Mouse (Mus musculus) heart, embryonic 11.5 days (tissue): ENCODE data around the gene Oxsr1. TPM values are rescaled to one million over a fixed set of nuclear protein-coding genes. Genes with fewer than 3 reads are reported as not detected.

Source experiments
- ATAC-seq: fragments of 200-750 bp; cut with Nextera tagmentation; replicated peaks from 2 replicates; pipeline ENCODE4 v1.8.0; 2017; ENCODE audit warnings: moderate library complexity; ENCODE audit not compliant: insufficient number of reproducible peaks, low FRiP score, low TSS enrichment
- H3K27ac ChIP-seq: fragments of 300-500 bp; sonication (generic); 2 replicates; pipeline ENCODE4 v1.5.1; 2014; ENCODE audit warnings: mild to moderate bottlenecking, low read depth, low read length
- H3K27me3 ChIP-seq: fragments of 300-500 bp; sonication (generic); 2 replicates; pipeline ENCODE4 v1.6.1; 2014; ENCODE audit warnings: mild to moderate bottlenecking, low read length, mixed read lengths; ENCODE audit not compliant: control insufficient read depth, insufficient read depth
- H3K36me3 ChIP-seq: fragments of 300-500 bp; sonication (generic); 2 replicates; pipeline ENCODE4 v1.6.1; 2014; ENCODE audit warnings: mild to moderate bottlenecking, low read length, moderate library complexity, mixed read lengths; ENCODE audit not compliant: control insufficient read depth, insufficient read depth
- H3K4me1 ChIP-seq: fragments of 300-500 bp; sonication (generic); 2 replicates; pipeline ENCODE4 v1.6.1; 2014; ENCODE audit warnings: low read length; ENCODE audit not compliant: control insufficient read depth, insufficient read depth
- H3K4me2 ChIP-seq: fragments of 300-500 bp; sonication (generic); 2 replicates; pipeline ENCODE4 v1.6.1; 2014; ENCODE audit warnings: mild to moderate bottlenecking, moderate library complexity
- H3K4me3 ChIP-seq: fragments of 300-500 bp; sonication (generic); 2 replicates; pipeline ENCODE4 v1.5.1; 2014; ENCODE audit warnings: low read depth, low read length
- H3K9ac ChIP-seq: fragments of 300-500 bp; sonication (generic); 2 replicates; pipeline ENCODE4 v1.6.1; 2014; ENCODE audit warnings: mild to moderate bottlenecking, low read depth, low read length, moderate library complexity
- H3K9me3 ChIP-seq: fragments of 300-500 bp; sonication (generic); replicated peaks from 2 replicates; pipeline ENCODE4 v1.6.1; 2016; ENCODE audit warnings: low read length; ENCODE audit not compliant: control insufficient read depth
- WGBS: fragments of 180-500 bp; shearing (Covaris S2); extraction: QIAGEN DNeasy Blood & Tissue Kit; methylation state at CpG from one replicate; pipeline ENCODE4 v1.1.7; 2014; ENCODE audit not compliant: insufficient replicate concordance; 5-methylcytosine and 5-hydroxymethylcytosine counted together
- polyA plus RNA-seq: library from polyadenylated mRNA; unstranded; fragments of >200 nt; fragmentation: Nextera tagmentation; extraction: Ambion mirVana; gene quantifications from 2 replicates; pipeline ENCODE4 v1.2.1, GENCODE M21; 2014

Gene Oxsr1
- polyA plus RNA-seq, 1 experiment from 2014 or later, result 9.9 TPM

DNA sequence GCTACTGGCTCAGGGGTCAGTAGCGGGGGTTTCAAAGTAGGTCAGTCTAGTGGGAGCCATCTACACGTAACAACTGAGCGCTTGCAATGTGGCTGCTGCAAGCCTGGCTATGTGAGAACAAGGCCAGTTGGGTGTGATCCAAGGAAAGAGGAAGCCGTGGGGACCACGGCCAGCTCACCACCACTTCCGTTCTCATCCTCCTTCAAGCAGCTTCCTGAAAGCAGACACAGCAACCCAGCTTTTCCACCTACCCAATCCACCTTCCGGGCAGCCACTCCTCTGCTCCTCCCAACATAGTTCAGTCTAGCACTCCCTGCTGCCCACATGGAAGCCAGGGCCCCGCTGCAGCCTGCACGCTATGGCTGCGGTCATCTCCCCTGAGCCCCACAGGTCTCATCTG lies 12.1 kb upstream of the Oxsr1 start:
- Histone ChIP-seq H3K4me3 (no peak overlapping the region), H3K9ac (no peak overlapping the region), H3K27ac (0 out of 2 replicates have a peak overlapping the region, but pooled peaks have one; percentile 25), H3K4me2 (no peak overlapping the region), H3K27me3 (no peaks in the 10 kb centered on the region), H3K9me3 (no peaks in the 10 kb centered on the region), H3K4me1 (0 out of 2 replicates have a peak, but pooled peaks cover 5% of the 10 kb centered on the region), H3K36me3 (no peaks in the 10 kb centered on the region)
- no peak for ATAC-seq
- WGBS, result 53% methylated on average over 10 of the region's 10 CpGs

DNA sequence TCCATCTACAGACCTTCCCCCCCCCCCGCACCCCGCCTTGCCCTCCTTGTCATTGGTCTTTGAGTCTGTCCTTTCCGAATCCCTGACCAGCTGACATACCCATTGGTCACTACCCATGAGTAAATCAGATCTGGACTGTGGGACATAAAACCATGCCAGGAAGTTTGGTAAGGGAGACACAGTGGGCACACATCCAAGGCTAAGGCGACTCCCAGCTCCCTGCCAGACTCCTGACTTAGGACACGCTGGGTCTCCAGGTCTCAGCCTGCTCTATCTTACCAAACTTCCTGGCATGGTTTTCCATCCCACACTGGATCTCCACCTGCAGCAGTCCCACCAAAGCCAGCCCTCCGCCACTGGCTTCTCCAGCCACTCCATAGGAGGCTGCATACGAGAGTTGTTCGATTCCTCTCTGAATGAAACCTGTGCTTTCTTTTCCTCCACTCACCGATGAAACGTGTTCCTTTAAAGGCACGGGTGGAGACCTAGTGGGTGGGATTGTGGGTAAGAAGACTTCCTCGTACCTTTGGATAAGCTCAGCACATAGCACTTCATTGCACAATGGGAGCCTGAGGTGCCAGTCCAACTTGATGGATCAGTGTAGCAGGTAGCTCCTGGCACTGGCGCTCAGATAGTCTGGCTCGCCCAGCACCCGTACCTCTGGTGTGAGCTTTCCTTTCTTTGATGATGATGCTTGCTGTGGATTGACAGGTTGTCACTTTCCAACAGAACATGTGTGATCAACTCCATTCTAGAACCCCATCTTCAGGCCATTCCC lies 8.1 kb upstream of the Oxsr1 start:
- H3K4me2 ChIP-seq, result no peak overlapping the region
- no peak for ATAC-seq
- no peaks in the 10 kb centered on the region for H3K27me3 ChIP-seq
- H3K36me3 ChIP-seq, result no peaks in the 10 kb centered on the region
- H3K4me3 ChIP-seq, result no peak overlapping the region
- no peak overlapping the region for H3K27ac ChIP-seq
- 0 out of 2 replicates have a peak, but pooled peaks cover 2% of the 10 kb centered on the region for H3K4me1 ChIP-seq
- WGBS, result 80% methylated on average over 15 of the region's 15 CpGs
- no peaks in the 10 kb centered on the region for H3K9me3 ChIP-seq
- no peak overlapping the region for H3K9ac ChIP-seq

DNA sequence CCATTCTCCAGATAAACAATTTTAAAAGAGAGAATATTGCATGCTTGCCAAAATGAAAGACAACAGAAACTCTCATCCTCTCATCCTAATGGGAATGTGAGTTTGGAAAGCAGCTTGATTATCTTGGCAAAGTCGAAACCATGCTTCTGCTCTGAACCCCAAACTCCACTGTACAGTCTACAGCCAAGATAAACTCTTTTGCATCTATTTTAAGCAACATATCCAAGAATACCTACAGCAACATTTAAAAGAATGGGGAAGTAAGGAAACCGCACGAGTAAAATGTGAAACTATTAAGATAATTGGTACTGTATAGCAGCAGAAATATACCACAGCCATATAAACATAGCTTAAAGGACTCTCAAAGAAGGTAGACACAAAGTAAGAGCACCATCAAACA lies 6.3 kb upstream of the Oxsr1 start:
- no peak for ATAC-seq
- WGBS, result 72% methylated on average over 3 of the region's 3 CpGs

DNA sequence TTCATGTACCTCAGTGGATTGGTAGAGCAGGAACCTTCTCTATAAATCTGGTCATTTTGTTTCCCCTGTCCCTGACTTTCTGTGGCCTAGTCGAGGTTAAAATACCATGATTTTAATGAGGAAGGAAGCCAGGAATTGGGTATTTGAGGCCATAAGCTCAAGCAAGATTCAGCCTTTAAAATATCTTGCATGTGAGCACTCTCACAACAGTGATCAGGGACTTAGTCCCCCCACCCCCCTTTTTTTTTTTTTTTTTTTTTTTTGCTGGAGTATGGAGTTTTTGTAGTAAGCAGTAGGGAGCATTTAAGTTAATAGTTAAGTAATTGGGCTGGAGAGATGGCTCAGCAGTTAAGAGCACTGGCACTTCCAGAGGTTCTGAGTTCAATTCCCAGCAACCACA lies 1.9 kb upstream of the Oxsr1 start:
- no peak overlapping the region for H3K9ac ChIP-seq
- H3K9me3 ChIP-seq, result no peaks in the 10 kb centered on the region
- no peak overlapping the region for H3K27ac ChIP-seq
- H3K27me3 ChIP-seq, result no peaks in the 10 kb centered on the region
- no peak overlapping the region for H3K4me3 ChIP-seq
- 59% methylated on average over 1 of the region's 1 CpGs for WGBS
- no peak for ATAC-seq
- peaks cover 10% of the 10 kb centered on the region; the same call in 1 of the 2 replicates for H3K4me1 ChIP-seq
- H3K4me2 ChIP-seq, result peak overlapping the region; percentile 92; the same call in 1 of the 2 replicates
- H3K36me3 ChIP-seq, result no peaks in the 10 kb centered on the region

More for the DNA sequence above, 6.3 kb upstream of the Oxsr1 start:
- no peaks in the 10 kb centered on the region for H3K27me3 ChIP-seq
- H3K9me3 ChIP-seq, result no peaks in the 10 kb centered on the region
- H3K4me3 ChIP-seq, result no peak overlapping the region
- H3K27ac ChIP-seq, result no peak overlapping the region
- no peaks in the 10 kb centered on the region for H3K36me3 ChIP-seq
- H3K9ac ChIP-seq, result no peak overlapping the region
- H3K4me1 ChIP-seq, result no peaks in the 10 kb centered on the region
- H3K4me2 ChIP-seq, result no peak overlapping the region

DNA sequence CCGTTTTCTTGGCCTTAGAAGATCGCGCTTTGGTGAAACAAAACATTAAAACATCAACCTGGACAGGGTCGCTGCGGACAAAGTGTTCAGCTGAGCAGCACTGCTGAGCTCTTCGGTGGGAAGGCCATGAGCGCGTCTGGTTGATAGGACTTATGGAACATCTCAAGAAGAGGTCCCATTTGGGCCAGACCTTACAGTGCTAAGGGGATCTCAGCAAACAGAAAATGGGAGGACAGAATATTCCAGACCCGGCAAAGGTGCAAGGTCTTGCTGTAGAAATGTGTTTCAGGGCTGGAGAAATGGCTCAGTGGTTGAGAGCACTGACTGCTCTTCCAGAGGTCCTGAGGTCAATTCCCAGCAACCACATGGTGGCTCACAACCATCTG lies 1.0 kb upstream of the Oxsr1 start:
- ATAC-seq, result no peak
- Histone ChIP-seq H3K4me3 (peak overlapping the region; percentile 94), H3K27ac (peak overlapping the region; percentile 94), H3K4me2 (peak overlapping the region; percentile 92), H3K9ac (peak overlapping the region; percentile 87), H3K27me3 (no peaks in the 10 kb centered on the region), H3K9me3 (no peaks in the 10 kb centered on the region), H3K36me3 (no peaks in the 10 kb centered on the region), H3K4me1 (peaks cover 10% of the 10 kb centered on the region; the same call in 1 of the 2 replicates)
- WGBS, result 6% methylated on average over 9 of the region's 9 CpGs

DNA sequence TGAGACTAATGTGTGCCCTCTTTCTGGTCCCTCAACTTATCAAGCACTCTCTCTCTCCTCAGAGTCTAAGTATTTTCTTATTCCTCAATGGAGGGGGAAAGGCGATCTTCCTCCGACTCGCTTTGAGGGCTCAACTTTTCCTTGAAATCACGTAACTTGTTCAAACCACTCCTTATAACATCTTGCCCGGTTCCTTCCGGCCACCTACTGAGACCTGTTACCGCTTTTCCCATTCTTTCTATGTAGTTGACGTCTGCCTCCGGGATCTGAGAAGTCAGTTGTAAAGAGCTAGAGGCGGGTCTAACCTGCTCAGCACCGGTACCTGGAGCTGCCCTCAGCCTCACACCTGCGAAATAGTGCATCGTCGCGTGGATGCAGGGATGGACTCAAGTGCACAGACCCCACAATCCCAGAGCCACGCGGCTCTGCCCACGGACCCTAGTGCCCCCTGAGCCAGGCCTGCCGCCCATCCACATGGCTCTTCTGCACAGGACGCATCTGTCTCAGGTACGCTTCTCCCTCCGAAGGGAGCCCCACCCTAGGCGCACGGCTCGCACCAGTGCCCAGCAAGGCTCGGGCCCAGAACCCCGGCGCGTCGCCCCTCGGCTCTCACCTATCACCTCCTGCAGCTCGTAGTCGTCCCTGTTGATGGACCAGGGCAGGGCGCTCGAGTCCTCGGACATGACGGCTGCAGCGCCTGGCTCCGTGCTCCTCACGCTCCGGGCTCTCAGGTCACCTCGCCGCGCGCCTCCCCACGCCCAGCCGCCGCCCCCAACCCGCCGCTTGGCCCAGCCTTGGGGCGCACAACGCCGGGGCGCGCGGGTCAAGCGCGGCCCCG lies 616 bp downstream of the Oxsr1 start:
- Histone ChIP-seq H3K4me3 (peak overlapping the region; percentile 94), H3K9ac (peak overlapping the region; percentile 87), H3K27ac (peak overlapping the region; percentile 94), H3K4me2 (peak overlapping the region; percentile 92), H3K36me3 (no peaks in the 10 kb centered on the region), H3K4me1 (peaks cover 10% of the 10 kb centered on the region; the same call in 1 of the 2 replicates), H3K9me3 (no peaks in the 10 kb centered on the region), H3K27me3 (no peaks in the 10 kb centered on the region)
- WGBS, result under 1% methylated on average over 59 of the region's 59 CpGs
- ATAC-seq, result peak; percentile 25

DNA sequence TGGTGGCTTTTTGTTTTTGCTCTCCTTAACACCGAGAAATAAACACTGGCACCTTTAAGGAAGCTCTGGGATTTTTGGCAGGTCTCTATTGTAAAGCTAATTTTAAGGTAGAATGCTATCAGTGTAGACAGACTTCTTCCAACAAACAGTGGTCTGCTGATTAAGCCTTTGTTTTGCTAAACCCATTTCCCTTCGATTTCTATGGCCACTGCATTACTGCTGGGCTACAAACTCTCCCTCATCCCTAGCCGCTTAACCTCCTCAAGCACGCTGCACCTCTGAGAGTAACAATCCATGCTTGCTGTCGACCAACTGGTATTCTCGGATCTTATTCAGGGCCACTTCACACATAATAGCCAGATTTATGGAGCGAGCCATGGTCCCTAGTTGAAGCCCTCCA lies 1.3 kb downstream of the Oxsr1 start:
- peak overlapping the region; percentile 92 for H3K4me2 ChIP-seq
- no peak overlapping the region for H3K27ac ChIP-seq
- ATAC-seq, result no peak
- H3K36me3 ChIP-seq, result no peaks in the 10 kb centered on the region
- H3K27me3 ChIP-seq, result no peaks in the 10 kb centered on the region
- peak overlapping the region; percentile 94 for H3K4me3 ChIP-seq
- no peaks in the 10 kb centered on the region for H3K9me3 ChIP-seq
- 9% methylated on average over 7 of the region's 7 CpGs for WGBS
- H3K4me1 ChIP-seq, result peaks cover 10% of the 10 kb centered on the region; the same call in 1 of the 2 replicates
- H3K9ac ChIP-seq, result peak overlapping the region; percentile 87

DNA sequence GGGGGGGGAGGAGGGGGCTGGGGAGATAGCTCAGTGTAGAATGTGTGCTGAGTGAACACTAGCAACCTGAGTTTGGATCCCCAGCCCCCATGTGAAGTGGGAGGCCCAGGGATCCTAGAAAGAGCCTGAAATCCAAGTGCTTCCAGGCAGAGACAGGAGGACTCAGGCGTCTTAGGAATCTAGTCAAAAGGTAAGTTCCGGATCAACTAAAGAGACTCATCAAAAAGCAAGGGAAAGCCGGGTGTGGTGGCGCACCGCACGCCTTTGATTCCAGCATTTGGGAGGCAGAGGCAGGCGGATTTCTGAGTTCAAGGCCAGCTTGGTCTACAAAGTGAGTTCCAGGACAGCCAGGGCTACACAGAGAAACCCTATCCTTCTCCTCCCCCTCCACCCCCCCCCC lies 1.8 kb downstream of the Oxsr1 start:
- peaks cover 10% of the 10 kb centered on the region; the same call in 1 of the 2 replicates for H3K4me1 ChIP-seq
- no peak overlapping the region for H3K9ac ChIP-seq
- peak overlapping the region; percentile 92 for H3K4me2 ChIP-seq
- no peak overlapping the region for H3K27ac ChIP-seq
- H3K9me3 ChIP-seq, result no peaks in the 10 kb centered on the region
- no peak overlapping the region for H3K4me3 ChIP-seq
- no peaks in the 10 kb centered on the region for H3K27me3 ChIP-seq
- H3K36me3 ChIP-seq, result no peaks in the 10 kb centered on the region
- ATAC-seq, result no peak
- WGBS, result 71% methylated on average over 7 of the region's 7 CpGs
